Mouse (Mus musculus): ENCODE measurements around the gene Mvp. TPM values are rescaled to one million over a fixed set of nuclear protein-coding genes. Genes with fewer than 3 reads are reported as not detected.

Gene Mvp
- polyA plus RNA-seq, 1 experiment from 2014 or later: 12.5 TPM

DNA sequence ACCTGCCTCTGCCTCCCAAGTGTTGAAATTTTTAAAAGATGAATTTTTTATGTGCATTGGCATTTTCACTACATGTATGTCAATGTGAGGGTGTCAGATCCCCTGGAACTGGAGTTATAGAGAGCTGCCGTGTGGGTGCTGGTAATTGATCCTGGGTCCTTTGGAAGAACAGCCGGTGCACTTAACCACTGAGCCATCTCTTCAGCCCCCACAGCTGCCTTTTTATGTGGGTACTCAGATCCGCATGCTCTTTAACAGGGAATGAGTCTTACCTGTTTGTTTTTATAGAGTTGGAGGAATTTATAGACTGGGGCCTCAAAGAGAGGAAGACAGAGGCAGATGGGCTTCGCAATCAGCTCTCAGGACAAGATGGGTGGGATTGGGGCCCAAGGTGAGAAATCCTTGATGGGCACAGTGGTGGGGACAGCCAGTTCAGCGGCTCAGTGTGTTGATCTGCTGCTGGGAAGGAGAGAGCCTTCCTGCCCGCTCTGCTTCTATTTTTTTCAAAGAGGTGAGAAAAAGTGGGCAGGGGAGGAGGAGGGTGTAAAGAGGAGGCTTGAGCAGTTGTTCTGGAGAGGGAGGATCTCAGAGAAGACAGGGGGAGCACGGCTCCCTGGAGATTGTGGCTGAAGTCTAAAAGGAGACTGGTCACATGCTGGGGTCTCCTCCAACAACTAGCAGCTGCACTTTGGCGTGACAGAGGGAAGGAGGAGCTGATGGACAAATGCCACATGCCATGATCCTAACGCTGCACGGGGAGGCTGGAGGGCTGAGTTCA, 29.6 kb downstream of the Mvp start:
- no peak overlapping the region for H3K9ac ChIP-seq
- WGBS: 65% methylated on average over 10 of the region's 10 CpGs

DNA sequence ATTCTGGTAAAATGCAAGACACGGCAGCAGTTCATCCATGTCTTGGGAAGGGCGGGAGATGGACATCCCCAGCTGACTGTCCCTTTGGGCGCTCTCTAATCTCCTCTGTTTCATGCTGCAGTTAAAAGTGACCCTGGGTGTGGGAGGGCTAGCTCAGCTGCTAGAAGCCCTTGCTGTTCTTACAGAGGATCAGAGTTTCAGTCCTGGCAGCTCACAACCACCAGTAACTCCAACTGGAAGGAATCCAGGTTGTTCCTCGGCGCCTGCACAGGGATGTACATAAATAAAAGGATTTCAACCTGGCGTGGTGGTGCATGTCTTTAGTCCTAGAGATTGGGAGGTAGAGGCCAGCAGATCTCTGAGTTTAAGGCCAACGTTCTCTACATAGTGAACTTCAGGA, 31.3 kb downstream of the Mvp start:
- no peak for ATAC-seq (ENCODE audit: insufficient number of reproducible peaks, low FRiP score, low TSS enrichment, low read depth)
- 74% methylated on average over 7 of the region's 7 CpGs for WGBS
- Histone ChIP-seq H3K9ac (no peak overlapping the region), H3K27ac (replicated peaks) (no peak overlapping the region), H3K4me3 (replicated peaks) (no peak overlapping the region), H3K4me1 (0 out of 2 replicates have a peak, but pooled peaks cover 5% of the 10 kb centered on the region), H3K9me3 (replicated peaks) (no peaks in the 10 kb centered on the region), H3K27me3 (no peaks in the 10 kb centered on the region), H3K36me3 (peaks cover 30% of the 10 kb centered on the region), H3K4me2 (replicated peaks) (no peak overlapping the region)

More for the DNA sequence above, 29.6 kb downstream of the Mvp start:
- ATAC-seq (ENCODE audit: insufficient number of reproducible peaks, low FRiP score, low TSS enrichment, low read depth): no peak
- H3K27ac ChIP-seq (replicated peaks): no peak overlapping the region
- H3K36me3 ChIP-seq: peaks cover 12% of the 10 kb centered on the region
- H3K27me3 ChIP-seq: no peaks in the 10 kb centered on the region
- no peak overlapping the region for H3K4me3 ChIP-seq (replicated peaks)
- no peaks in the 10 kb centered on the region for H3K4me1 ChIP-seq
- no peak overlapping the region for H3K4me2 ChIP-seq (replicated peaks)
- no peaks in the 10 kb centered on the region for H3K9me3 ChIP-seq (replicated peaks)

DNA sequence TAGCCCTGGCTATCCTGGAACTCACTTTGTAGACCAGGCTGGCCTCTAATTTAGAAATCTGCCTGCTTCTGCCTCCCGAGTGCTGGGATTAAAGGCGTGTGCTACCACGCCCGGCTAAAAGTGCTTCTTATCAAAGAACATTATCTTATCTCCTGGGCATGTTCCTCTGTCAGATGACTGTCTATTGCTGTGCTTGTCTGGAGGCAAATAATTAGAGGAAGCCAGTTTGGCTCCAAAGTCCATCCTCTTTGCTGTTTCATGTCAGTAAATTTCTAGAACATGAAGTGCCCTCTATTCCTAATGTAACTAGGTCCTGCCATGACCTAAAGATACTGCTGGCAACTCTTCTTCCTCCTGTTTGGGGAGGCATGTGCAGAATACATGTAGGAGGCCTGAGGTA, 32.4 kb downstream of the Mvp start:
- Histone ChIP-seq H3K27me3 (no peaks in the 10 kb centered on the region), H3K36me3 (peaks cover 33% of the 10 kb centered on the region), H3K4me3 (replicated peaks) (no peak overlapping the region), H3K4me2 (replicated peaks) (no peak overlapping the region), H3K4me1 (peaks cover 12% of the 10 kb centered on the region; the same call in 1 of the 2 replicates), H3K9ac (no peak overlapping the region), H3K9me3 (replicated peaks) (no peaks in the 10 kb centered on the region), H3K27ac (replicated peaks) (no peak overlapping the region)
- WGBS: 81% methylated on average over 4 of the region's 4 CpGs
- ATAC-seq (ENCODE audit: insufficient number of reproducible peaks, low FRiP score, low TSS enrichment, low read depth): no peak

DNA sequence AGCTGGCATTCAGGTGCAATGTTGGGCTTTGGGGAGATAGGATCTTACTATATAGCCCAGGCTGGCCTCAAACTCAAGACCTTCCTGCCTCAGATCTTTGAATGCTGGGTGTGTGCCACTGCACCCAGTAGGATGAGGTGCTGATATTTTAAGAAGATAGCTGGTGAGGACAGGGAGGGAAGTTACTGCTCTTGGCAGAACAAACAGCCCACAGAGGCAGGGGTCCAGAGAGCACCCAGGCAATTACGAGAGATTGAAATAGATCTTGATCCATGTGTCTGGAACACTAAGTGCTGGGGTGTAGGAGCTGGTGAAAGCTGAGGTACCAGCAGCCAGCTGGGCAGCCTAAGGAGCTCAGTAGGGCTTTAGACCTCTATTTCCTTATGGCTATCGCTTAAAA, 32.8 kb downstream of the Mvp start:
- H3K27ac ChIP-seq (replicated peaks): no peak overlapping the region
- ATAC-seq (ENCODE audit: insufficient number of reproducible peaks, low FRiP score, low TSS enrichment, low read depth): no peak

DNA sequence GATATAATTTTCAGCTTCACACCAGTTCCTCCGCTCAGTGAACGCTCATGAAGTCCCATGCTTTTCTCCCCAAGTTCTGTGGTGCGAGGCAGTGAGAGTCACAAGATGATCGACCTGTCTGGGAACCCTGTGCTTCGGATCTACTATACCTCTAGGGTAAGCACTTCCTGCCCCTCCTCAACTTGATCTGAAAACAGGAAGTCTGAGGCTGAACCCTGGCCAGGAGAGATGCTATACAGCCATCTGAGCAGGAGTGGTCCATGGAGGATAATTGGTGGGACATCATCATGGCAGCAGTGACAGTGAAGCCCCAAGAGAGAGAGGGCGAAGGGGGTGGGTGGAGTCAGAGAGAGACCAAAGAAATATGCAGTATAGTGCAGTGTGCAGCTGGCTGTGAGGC, 35.6 kb downstream of the Mvp start:
- Histone ChIP-seq H3K9me3 (replicated peaks) (no peaks in the 10 kb centered on the region), H3K4me1 (peaks cover 19% of the 10 kb centered on the region), H3K9ac (no peak overlapping the region), H3K36me3 (peaks cover 33% of the 10 kb centered on the region), H3K27ac (replicated peaks) (no peak overlapping the region), H3K27me3 (no peaks in the 10 kb centered on the region), H3K4me3 (replicated peaks) (no peak overlapping the region), H3K4me2 (replicated peaks) (no peak overlapping the region)
- 93% methylated on average over 6 of the region's 6 CpGs for WGBS
- no peak for ATAC-seq (ENCODE audit: insufficient number of reproducible peaks, low FRiP score, low TSS enrichment, low read depth)

More for the DNA sequence above, 32.8 kb downstream of the Mvp start:
- WGBS: 88% methylated on average over 2 of the region's 2 CpGs
- Histone ChIP-seq H3K4me3 (replicated peaks) (no peak overlapping the region), H3K27me3 (no peaks in the 10 kb centered on the region), H3K36me3 (peaks cover 33% of the 10 kb centered on the region), H3K9me3 (replicated peaks) (no peaks in the 10 kb centered on the region), H3K4me2 (replicated peaks) (no peak overlapping the region), H3K9ac (no peak overlapping the region), H3K4me1 (peaks cover 15% of the 10 kb centered on the region; the same call in 1 of the 2 replicates)

DNA sequence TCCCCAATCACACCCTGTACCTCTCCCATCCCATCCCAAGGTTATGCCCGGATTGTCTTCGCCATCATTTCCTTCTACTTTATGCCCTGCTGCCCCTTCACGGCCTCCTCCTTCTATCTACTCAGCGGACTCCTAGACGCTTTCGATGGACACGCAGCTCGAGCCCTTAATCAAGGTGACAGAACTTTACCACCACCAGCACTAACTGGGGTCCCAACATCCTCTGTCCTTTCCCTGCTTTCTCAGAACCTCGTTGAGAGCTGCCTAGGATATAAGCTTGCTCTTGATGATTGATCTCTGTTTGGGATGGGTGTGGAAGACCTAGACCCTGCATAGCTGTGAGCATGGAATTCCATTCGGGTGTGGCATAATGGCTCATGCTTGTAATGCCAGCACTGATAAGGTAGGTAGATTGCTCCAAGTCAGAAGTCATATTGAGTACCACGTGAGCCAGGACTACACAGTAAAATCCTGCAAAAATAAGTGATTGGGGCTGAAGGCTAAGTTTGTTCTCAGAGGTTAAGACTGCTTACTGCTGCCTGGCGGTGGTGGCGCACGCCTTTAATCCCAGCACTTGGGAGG, 37.5 kb downstream of the Mvp start:
- peak overlapping the region; percentile 99 for H3K4me3 ChIP-seq (replicated peaks)
- no peaks in the 10 kb centered on the region for H3K9me3 ChIP-seq (replicated peaks)
- peak overlapping the region; percentile 99 for H3K9ac ChIP-seq
- WGBS: 24% methylated on average over 14 of the region's 14 CpGs
- peak overlapping the region; percentile 98; the same call in 1 of the 2 replicates for H3K27ac ChIP-seq (replicated peaks)
- H3K27me3 ChIP-seq: no peaks in the 10 kb centered on the region
- peaks cover 19% of the 10 kb centered on the region for H3K4me1 ChIP-seq
- no peak for ATAC-seq (ENCODE audit: insufficient number of reproducible peaks, low FRiP score, low TSS enrichment, low read depth)
- H3K36me3 ChIP-seq: peaks cover 33% of the 10 kb centered on the region
- H3K4me2 ChIP-seq (replicated peaks): peak overlapping the region; percentile 78

DNA sequence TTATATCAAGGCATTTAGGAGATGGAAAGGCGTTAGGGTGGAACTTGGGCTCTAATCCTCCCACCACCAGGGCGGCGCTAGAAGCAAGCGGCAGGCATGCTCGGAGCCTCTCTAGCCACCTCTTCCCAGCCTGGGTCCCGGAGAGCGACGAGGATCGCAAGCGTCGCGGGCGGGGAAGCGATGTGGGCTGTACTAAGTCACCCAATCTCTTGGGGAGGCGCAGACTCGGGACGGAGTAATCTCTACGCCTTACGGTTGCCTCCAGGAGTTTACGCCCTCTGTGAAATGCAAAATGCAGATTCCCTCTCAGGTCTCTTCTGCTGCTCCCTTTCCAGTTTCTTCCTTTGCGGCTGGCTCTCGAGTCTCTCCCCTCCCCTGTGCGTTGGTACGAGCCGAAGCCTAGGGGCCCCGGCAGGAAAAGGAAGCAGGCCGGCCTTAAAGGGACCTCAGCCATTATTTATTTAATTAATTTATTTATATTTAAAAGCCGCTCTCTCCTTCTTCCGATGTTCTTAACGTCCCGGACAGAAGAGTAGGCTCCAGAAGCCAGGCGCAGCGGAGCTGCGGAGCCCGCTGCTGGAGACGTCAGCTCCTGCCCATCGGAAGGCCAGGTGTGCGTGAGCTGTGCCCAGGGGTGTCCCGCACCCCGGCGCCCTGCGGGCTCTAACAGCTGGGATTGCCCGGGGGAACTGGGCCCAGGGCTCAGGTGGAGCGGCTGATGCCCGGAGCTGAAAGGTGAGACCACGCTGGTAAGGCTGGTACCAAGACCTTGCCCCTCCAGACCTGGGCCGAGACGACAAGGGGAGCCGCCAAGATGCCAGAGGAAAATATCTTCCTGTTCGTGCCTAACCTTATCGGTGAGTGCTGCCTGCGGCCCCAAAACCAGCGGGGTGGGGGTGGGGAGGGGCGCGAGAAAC, 38.2 kb downstream of the Mvp start, which contains the start of gene Cdiptos:
Gene Cdiptos (minus strand): TSS at position 149 of the 917 bp plus-strand sequence.
- no peaks in the 10 kb centered on the region for H3K27me3 ChIP-seq

DNA sequence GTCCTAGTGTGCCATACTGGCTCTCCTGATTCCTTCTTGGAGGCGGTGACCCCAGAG, 38.7 kb downstream of the Mvp start, which contains the start of gene Cdipt:
Gene Cdipt (plus strand): TSS at position 22 of the 57 bp plus-strand sequence.
- WGBS: 0% methylated on average over 1 of the region's 1 CpGs
- ATAC-seq (ENCODE audit: insufficient number of reproducible peaks, low FRiP score, low TSS enrichment, low read depth): no peak

More for the DNA sequence above, 38.2 kb downstream of the Mvp start, which contains the start of gene Cdiptos:
- peak within 1 kb of the TSS; percentile 98 for H3K27ac ChIP-seq (replicated peaks)
- under 1% methylated on average over 55 of the region's 55 CpGs for WGBS
- H3K9me3 ChIP-seq (replicated peaks): no peaks in the 10 kb centered on the region
- H3K4me2 ChIP-seq (replicated peaks): peak within 1 kb of the TSS; percentile 78
- peak; percentile 92 for ATAC-seq (ENCODE audit: insufficient number of reproducible peaks, low FRiP score, low TSS enrichment, low read depth)
- peak within 1 kb of the TSS; percentile 99 for H3K4me3 ChIP-seq (replicated peaks)
- H3K9ac ChIP-seq: peak within 1 kb of the TSS; percentile 99
- H3K4me1 ChIP-seq: peaks cover 19% of the 10 kb centered on the region
- H3K36me3 ChIP-seq: peaks cover 32% of the 10 kb centered on the region

DNA sequence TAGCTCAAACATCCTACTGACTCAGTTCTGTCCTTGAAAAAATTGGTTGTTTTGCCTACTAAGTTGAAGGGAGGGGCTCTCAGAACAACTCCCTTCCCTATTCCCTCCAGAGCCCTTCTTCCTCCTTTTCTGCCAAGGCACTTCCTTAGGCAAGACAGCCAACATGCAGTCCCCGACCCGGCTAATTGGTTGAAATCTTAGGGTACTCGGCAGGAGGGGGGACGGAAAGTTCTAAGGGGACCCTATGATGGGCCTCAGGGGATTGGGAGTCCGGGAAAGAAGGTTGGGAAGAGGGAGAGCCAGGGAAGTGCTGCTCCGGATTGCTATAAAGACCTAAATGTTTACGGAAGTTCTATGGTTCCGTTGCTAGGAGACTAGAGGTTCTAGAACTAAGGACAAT, 38.9 kb downstream of the Mvp start:
- 8% methylated on average over 8 of the region's 8 CpGs for whole genome bisulfite sequencing
- no peak for ATAC-seq (ENCODE audit: insufficient number of reproducible peaks, low FRiP score, low TSS enrichment, low read depth)

More for the DNA sequence above, 38.7 kb downstream of the Mvp start, which contains the start of gene Cdipt:
- Histone ChIP-seq H3K4me3 (replicated peaks) (peak within 1 kb of the TSS; percentile 99), H3K36me3 (peaks cover 28% of the 10 kb centered on the region), H3K9me3 (replicated peaks) (no peaks in the 10 kb centered on the region), H3K27ac (replicated peaks) (peak within 1 kb of the TSS; percentile 98), H3K27me3 (no peaks in the 10 kb centered on the region), H3K4me2 (replicated peaks) (peak within 1 kb of the TSS; percentile 78), H3K9ac (peak within 1 kb of the TSS; percentile 99), H3K4me1 (peaks cover 19% of the 10 kb centered on the region)

DNA sequence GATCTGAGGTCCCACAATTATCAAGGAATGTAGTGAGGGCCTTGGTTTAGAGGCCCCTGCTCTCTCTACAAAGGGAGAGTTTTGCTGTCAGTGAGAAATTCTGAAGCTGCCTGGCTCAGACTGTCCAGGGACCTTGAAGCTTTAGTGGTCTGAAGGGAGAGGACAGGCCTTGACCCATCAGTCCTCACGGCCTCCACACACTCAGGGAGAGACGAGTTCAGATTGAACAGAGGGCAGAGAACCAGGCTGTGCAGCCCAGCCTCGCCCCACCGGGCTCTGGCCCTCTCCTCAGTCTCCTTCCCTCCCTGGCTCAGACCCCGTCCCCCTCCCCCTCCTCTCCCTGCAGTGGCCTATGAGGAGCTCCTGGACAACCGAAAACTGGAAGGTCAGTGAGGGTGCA, 47.1 kb downstream of the Mvp start:
- 51% methylated on average over 6 of the region's 6 CpGs for WGBS
- ATAC-seq (ENCODE audit: insufficient number of reproducible peaks, low FRiP score, low TSS enrichment, low read depth): no peak
- H3K27me3 ChIP-seq: peaks cover 14% of the 10 kb centered on the region
- H3K27ac ChIP-seq (replicated peaks): no peak overlapping the region
- no peaks in the 10 kb centered on the region for H3K9me3 ChIP-seq (replicated peaks)
- no peaks in the 10 kb centered on the region for H3K36me3 ChIP-seq
- H3K4me3 ChIP-seq (replicated peaks): no peak overlapping the region
- H3K4me2 ChIP-seq (replicated peaks): no peak overlapping the region
- no peaks in the 10 kb centered on the region for H3K4me1 ChIP-seq
- no peak overlapping the region for H3K9ac ChIP-seq

More for the DNA sequence above, 38.9 kb downstream of the Mvp start:
- Histone ChIP-seq H3K4me1 (peaks cover 19% of the 10 kb centered on the region), H3K4me3 (replicated peaks) (peak overlapping the region; percentile 99), H3K9me3 (replicated peaks) (no peaks in the 10 kb centered on the region), H3K27me3 (no peaks in the 10 kb centered on the region), H3K27ac (replicated peaks) (peak overlapping the region; percentile 98), H3K9ac (no peak overlapping the region), H3K4me2 (replicated peaks) (peak overlapping the region; percentile 78), H3K36me3 (peaks cover 27% of the 10 kb centered on the region)

DNA sequence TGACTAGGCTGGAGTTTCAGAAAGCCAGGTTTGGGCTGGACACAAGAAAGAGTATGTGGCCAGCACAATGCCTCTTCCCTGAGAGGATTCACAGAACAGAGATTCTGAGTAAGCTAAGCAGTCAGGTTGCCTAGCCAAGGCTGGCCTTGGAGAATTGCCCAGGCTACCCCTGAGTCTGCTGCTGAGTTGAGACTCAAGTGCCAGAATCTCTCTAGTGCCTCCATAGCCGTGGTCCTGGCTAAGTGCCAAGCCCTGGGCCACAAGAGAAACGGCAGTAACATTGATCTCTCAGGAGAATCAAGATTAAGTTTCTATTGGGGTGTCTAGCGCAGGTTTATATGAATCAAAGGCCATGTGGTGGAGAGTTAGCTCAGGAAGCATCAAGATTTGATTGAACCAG, 48.9 kb downstream of the Mvp start:
- ATAC-seq (ENCODE audit: insufficient number of reproducible peaks, low FRiP score, low TSS enrichment, low read depth): no peak
- Histone ChIP-seq H3K9ac (no peak overlapping the region), H3K4me1 (no peaks in the 10 kb centered on the region), H3K27ac (replicated peaks) (no peak overlapping the region), H3K36me3 (no peaks in the 10 kb centered on the region), H3K27me3 (peaks cover 23% of the 10 kb centered on the region), H3K4me2 (replicated peaks) (no peak overlapping the region), H3K9me3 (replicated peaks) (no peaks in the 10 kb centered on the region), H3K4me3 (replicated peaks) (no peak overlapping the region)
- WGBS: 47% methylated on average over 3 of the region's 3 CpGs

Data from embryonic facial prominence, embryonic 15.5 days (tissue).